Mouse (Mus musculus): ENCODE measurements around the gene Atg16l2. TPM values are rescaled to one million over a fixed set of nuclear protein-coding genes. Genes with fewer than 3 reads are reported as not detected.

The Atg16l2 gene
- polyA plus RNA-seq, 1 experiment from 2014 or later, result 14.9 TPM

DNA sequence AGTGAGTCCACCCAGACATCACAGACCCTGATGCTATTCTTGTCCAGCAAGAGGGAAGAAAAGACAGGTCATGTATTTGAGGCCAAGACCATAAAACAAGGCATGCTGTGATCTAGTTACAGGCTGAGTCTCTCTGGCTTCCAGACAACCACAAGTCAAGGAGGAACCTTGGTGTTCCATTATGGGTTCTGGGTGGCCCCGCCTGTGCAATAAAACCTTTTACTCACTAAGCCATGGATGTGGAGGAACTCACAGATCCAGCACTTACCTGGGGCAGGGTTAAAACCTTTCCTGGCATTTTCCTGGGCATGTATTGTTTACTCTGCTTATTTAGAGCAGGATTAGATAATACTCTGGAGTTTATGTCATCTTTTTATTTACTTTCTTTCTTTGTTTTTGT is 17.5 kb downstream of the Atg16l2 start:
- H3K36me3 ChIP-seq (ENCODE audit: control insufficient read depth, insufficient read depth, low read length), result no peaks in the 10 kb centered on the region; the same call in 1 of the 2 replicates
- WGBS, result 73% methylated on average over 1 of the region's 1 CpGs
- no peak overlapping the region for H3K9ac ChIP-seq (ENCODE audit: low read length)

GRCm38 (mm10) chr7:101282721-101283120 is 19.3 kb downstream of the Atg16l2 start:
- H3K9ac ChIP-seq (ENCODE audit: low read length), result no peak overlapping the region
- 94% methylated on average over 3 of the region's 3 CpGs for WGBS
- no peaks in the 10 kb centered on the region for H3K9me3 ChIP-seq (ENCODE audit: control insufficient read depth, low read length)
- no peaks in the 10 kb centered on the region for H3K4me1 ChIP-seq (ENCODE audit: control insufficient read depth, insufficient read depth, low read length)
- H3K4me2 ChIP-seq (ENCODE audit: low read depth, severe bottlenecking), result no peak overlapping the region
- peaks cover 4% of the 10 kb centered on the region; the same call in 1 of the 2 replicates for H3K36me3 ChIP-seq (ENCODE audit: control insufficient read depth, insufficient read depth, low read length)
- DNase-seq (ENCODE audit: low spot score) (no peak), ATAC-seq (ENCODE audit: insufficient number of reproducible peaks, low FRiP score, low TSS enrichment, low read depth) (no peak)
- no peak overlapping the region for H3K27ac ChIP-seq (replicated peaks; ENCODE audit: low read depth, low read length)
- no peaks in the 10 kb centered on the region for H3K27me3 ChIP-seq (ENCODE audit: control insufficient read depth, insufficient read depth, low read length)
- H3K4me3 ChIP-seq (ENCODE audit: low read depth, low read length), result no peak overlapping the region

More for the DNA sequence above, 17.5 kb downstream of the Atg16l2 start:
- no peaks in the 10 kb centered on the region for H3K9me3 ChIP-seq (ENCODE audit: control insufficient read depth, low read length)
- H3K4me3 ChIP-seq (ENCODE audit: low read depth, low read length), result no peak overlapping the region
- no peak overlapping the region for H3K27ac ChIP-seq (replicated peaks; ENCODE audit: low read depth, low read length)
- DNase-seq (ENCODE audit: low spot score) (no peak), ATAC-seq (ENCODE audit: insufficient number of reproducible peaks, low FRiP score, low TSS enrichment, low read depth) (no peak)
- no peaks in the 10 kb centered on the region for H3K27me3 ChIP-seq (ENCODE audit: control insufficient read depth, insufficient read depth, low read length)
- no peaks in the 10 kb centered on the region for H3K4me1 ChIP-seq (ENCODE audit: control insufficient read depth, insufficient read depth, low read length)
- H3K4me2 ChIP-seq (ENCODE audit: low read depth, severe bottlenecking), result no peak overlapping the region

DNA sequence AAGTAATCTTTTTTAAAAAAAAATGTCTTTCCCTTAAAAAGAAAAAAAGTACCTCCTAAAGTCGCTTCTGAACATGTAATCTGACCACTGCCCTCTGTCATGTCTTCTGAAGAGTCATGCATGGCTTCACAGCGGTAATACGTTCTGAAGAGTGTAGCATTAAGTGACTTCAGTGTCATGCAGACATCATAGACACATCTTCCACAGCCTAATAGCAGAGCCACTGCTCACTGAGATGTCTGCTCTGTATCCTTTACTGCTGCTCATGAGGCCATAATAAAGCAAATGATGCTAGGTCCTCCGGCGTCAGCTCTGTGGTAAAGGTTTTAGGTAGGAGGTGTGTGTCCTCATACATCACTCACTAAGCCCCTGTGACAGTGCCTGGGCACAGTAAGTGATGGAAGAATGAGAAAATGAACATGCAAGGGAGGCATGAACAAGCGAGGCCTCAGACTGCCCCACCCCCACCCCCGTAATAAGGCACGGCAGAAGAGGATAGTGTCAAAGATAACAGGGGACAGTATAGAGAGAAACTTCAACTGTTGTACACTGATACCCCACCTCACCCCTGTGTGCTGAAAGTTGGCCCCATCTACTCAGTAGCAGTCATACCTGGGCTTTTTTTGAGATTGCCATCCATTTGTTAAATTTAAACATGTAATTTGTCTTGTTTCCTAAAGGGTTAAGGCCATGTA is 29.4 kb downstream of the Atg16l2 start:
- H3K4me2 ChIP-seq (ENCODE audit: low read depth, severe bottlenecking), result no peak overlapping the region
- no peaks in the 10 kb centered on the region for H3K9me3 ChIP-seq (ENCODE audit: control insufficient read depth, low read length)
- no peak for DNase-seq (ENCODE audit: low spot score)
- H3K9ac ChIP-seq (ENCODE audit: low read length), result no peak overlapping the region
- H3K27me3 ChIP-seq (ENCODE audit: control insufficient read depth, insufficient read depth, low read length), result no peaks in the 10 kb centered on the region
- 89% methylated on average over 8 of the region's 8 CpGs for WGBS
- no peaks in the 10 kb centered on the region for H3K4me1 ChIP-seq (ENCODE audit: control insufficient read depth, insufficient read depth, low read length)
- peaks cover 6% of the 10 kb centered on the region; the same call in 1 of the 2 replicates for H3K36me3 ChIP-seq (ENCODE audit: control insufficient read depth, insufficient read depth, low read length)
- no peak overlapping the region for H3K27ac ChIP-seq (replicated peaks; ENCODE audit: low read depth, low read length)
- no peak for ATAC-seq (ENCODE audit: insufficient number of reproducible peaks, low FRiP score, low TSS enrichment, low read depth)
- no peak overlapping the region for H3K4me3 ChIP-seq (ENCODE audit: low read depth, low read length)

GRCm38 (mm10) chr7:101271602-101272001 is 30.4 kb downstream of the Atg16l2 start:
- WGBS, result 85% methylated on average over 1 of the region's 1 CpGs
- Histone ChIP-seq H3K36me3 (ENCODE audit: control insufficient read depth, insufficient read depth, low read length) (peaks cover 6% of the 10 kb centered on the region; the same call in 1 of the 2 replicates), H3K4me1 (ENCODE audit: control insufficient read depth, insufficient read depth, low read length) (no peaks in the 10 kb centered on the region), H3K9me3 (ENCODE audit: control insufficient read depth, low read length) (no peaks in the 10 kb centered on the region), H3K9ac (ENCODE audit: low read length) (no peak overlapping the region), H3K4me3 (ENCODE audit: low read depth, low read length) (no peak overlapping the region), H3K27me3 (ENCODE audit: control insufficient read depth, insufficient read depth, low read length) (no peaks in the 10 kb centered on the region), H3K4me2 (ENCODE audit: low read depth, severe bottlenecking) (no peak overlapping the region), H3K27ac (replicated peaks; ENCODE audit: low read depth, low read length) (no peak overlapping the region)
- no peak for ATAC-seq (ENCODE audit: insufficient number of reproducible peaks, low FRiP score, low TSS enrichment, low read depth)
- DNase-seq (ENCODE audit: low spot score), result no peak

DNA sequence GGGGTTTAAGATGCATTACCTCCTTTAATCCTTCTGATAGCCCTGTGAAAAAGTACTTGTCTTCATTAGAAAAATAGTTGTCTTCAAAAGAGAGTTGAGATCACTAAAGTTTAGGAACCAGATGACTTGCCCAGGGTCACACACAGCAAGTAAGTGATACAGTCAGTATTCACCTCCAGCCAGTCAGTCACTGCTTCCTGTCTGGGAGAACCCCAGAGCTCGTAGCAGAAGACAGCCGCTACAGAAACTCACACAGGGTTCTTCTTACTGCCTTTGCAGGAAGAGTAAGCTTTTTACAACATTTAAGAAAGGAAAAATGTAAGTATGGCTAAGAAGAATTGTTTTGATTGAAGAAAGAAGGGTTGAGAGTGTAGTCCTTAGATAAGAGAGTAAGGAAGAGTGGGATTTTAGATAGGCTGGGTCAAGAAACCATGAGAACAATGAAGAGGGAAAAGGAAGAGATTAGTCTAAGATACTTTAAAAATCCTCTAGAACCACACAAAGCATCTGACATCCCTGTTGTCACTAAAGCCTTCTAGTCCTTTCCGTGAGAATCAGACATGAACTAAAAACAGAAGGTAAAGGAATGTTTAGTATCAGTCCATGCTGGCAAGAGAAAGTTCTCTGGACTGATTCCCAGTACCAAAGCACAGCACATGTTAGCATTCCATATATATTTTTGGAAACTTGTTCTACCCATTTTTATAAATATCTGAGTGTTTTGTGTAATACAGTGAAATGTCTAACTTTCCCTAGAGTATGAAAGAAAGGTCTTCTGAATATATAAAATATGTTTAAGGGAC is 34.4 kb downstream of the Atg16l2 start:
- Histone ChIP-seq H3K9me3 (ENCODE audit: control insufficient read depth, low read length) (no peaks in the 10 kb centered on the region), H3K9ac (ENCODE audit: low read length) (no peak overlapping the region), H3K4me2 (ENCODE audit: low read depth, severe bottlenecking) (no peak overlapping the region), H3K27ac (replicated peaks; ENCODE audit: low read depth, low read length) (no peak overlapping the region), H3K4me3 (ENCODE audit: low read depth, low read length) (no peak overlapping the region), H3K4me1 (ENCODE audit: control insufficient read depth, insufficient read depth, low read length) (no peaks in the 10 kb centered on the region), H3K36me3 (ENCODE audit: control insufficient read depth, insufficient read depth, low read length) (no peaks in the 10 kb centered on the region; the same call in 1 of the 2 replicates), H3K27me3 (ENCODE audit: control insufficient read depth, insufficient read depth, low read length) (no peaks in the 10 kb centered on the region)
- DNase-seq (ENCODE audit: low spot score) (no peak), ATAC-seq (ENCODE audit: insufficient number of reproducible peaks, low FRiP score, low TSS enrichment, low read depth) (no peak)
- WGBS, result 82% methylated on average over 3 of the region's 3 CpGs

- Histone ChIP-seq H3K36me3 (ENCODE audit: control insufficient read depth, insufficient read depth, low read length) (0 out of 2 replicates have a peak, but pooled peaks cover 2% of the 10 kb centered on the region), H3K27ac (replicated peaks; ENCODE audit: low read depth, low read length) (no peak overlapping the region), H3K9ac (ENCODE audit: low read length) (no peak overlapping the region), H3K4me1 (ENCODE audit: control insufficient read depth, insufficient read depth, low read length) (no peaks in the 10 kb centered on the region), H3K27me3 (ENCODE audit: control insufficient read depth, insufficient read depth, low read length) (no peaks in the 10 kb centered on the region), H3K4me2 (ENCODE audit: low read depth, severe bottlenecking) (no peak overlapping the region), H3K9me3 (ENCODE audit: control insufficient read depth, low read length) (no peaks in the 10 kb centered on the region), H3K4me3 (ENCODE audit: low read depth, low read length) (no peak overlapping the region)
- ATAC-seq (ENCODE audit: insufficient number of reproducible peaks, low FRiP score, low TSS enrichment, low read depth) (no peak), DNase-seq (ENCODE audit: low spot score) (no peak)
These were observed 38.5 kb downstream of the Atg16l2 start for GRCm38 (mm10) chr7:101263511-101263910.

GRCm38 (mm10) chr7:101261941-101262546 is 40.0 kb downstream of the Atg16l2 start:
- H3K36me3 ChIP-seq (ENCODE audit: control insufficient read depth, insufficient read depth, low read length), result 0 out of 2 replicates have a peak, but pooled peaks cover 2% of the 10 kb centered on the region
- 89% methylated on average over 4 of the region's 4 CpGs for WGBS
- H3K27me3 ChIP-seq (ENCODE audit: control insufficient read depth, insufficient read depth, low read length), result no peaks in the 10 kb centered on the region
- ATAC-seq (ENCODE audit: insufficient number of reproducible peaks, low FRiP score, low TSS enrichment, low read depth) (no peak), DNase-seq (ENCODE audit: low spot score) (no peak)
- H3K4me2 ChIP-seq (ENCODE audit: low read depth, severe bottlenecking), result no peak overlapping the region
- H3K9ac ChIP-seq (ENCODE audit: low read length), result no peak overlapping the region
- no peaks in the 10 kb centered on the region for H3K4me1 ChIP-seq (ENCODE audit: control insufficient read depth, insufficient read depth, low read length)
- H3K4me3 ChIP-seq (ENCODE audit: low read depth, low read length), result no peak overlapping the region
- H3K27ac ChIP-seq (replicated peaks; ENCODE audit: low read depth, low read length), result no peak overlapping the region
- no peaks in the 10 kb centered on the region for H3K9me3 ChIP-seq (ENCODE audit: control insufficient read depth, low read length)

DNA sequence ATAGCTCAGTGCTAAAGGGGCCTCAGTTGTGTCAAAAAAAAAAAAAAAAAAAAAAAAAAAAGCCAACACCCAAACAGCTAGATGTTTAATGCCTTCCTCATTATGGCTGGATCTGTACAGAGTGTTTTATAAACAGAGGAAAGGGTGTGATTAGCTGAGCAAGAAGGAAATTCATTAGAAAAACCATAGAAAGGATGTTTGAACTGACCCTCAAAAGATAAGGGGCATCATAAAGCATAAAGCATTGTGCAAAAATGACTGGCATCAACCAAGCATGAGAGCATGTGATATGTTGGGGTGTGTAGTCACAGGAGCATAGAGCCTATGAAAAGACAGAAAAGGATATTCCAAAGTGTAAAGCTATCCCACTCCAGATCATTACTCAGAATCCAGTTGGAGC is 43.6 kb downstream of the Atg16l2 start:
- no peak for ATAC-seq (ENCODE audit: insufficient number of reproducible peaks, low FRiP score, low TSS enrichment, low read depth)
- DNase-seq (ENCODE audit: low spot score), result no peak
- no peak overlapping the region for H3K4me2 ChIP-seq (ENCODE audit: low read depth, severe bottlenecking)
- H3K36me3 ChIP-seq (ENCODE audit: control insufficient read depth, insufficient read depth, low read length), result 0 out of 2 replicates have a peak, but pooled peaks cover 2% of the 10 kb centered on the region
- H3K27me3 ChIP-seq (ENCODE audit: control insufficient read depth, insufficient read depth, low read length), result no peaks in the 10 kb centered on the region
- no peak overlapping the region for H3K4me3 ChIP-seq (ENCODE audit: low read depth, low read length)
- H3K9me3 ChIP-seq (ENCODE audit: control insufficient read depth, low read length), result no peaks in the 10 kb centered on the region
- no peak overlapping the region for H3K9ac ChIP-seq (ENCODE audit: low read length)
- H3K27ac ChIP-seq (replicated peaks; ENCODE audit: low read depth, low read length), result no peak overlapping the region
- no peaks in the 10 kb centered on the region for H3K4me1 ChIP-seq (ENCODE audit: control insufficient read depth, insufficient read depth, low read length)

All from limb, embryonic 11.5 days (tissue).